9 mouse cellular contexts compared by ENCODE assay signal in genomic region chr16:35630470-35631183, GRCm38 (mm10).
DNase-seq lines count a peak whose midpoint lies in the region; ATAC-seq lines count a peak whose summit lies in the region.
"Had no signal": no experiment of that assay in that cellular context is flagged by ENCODE, and none has a peak within 500 bp of the region (broad histone marks: within the 10 kb centered on the region; RNA-seq: fewer than 3 reads in every experiment).

No protein-coding gene starts in this region.

- no peak overlapping the region for H3K4me3 ChIP-seq in midbrain, embryonic 13.5 days (replicated peaks)
- H3K4me3 ChIP-seq in midbrain, embryonic 16.5 days (ENCODE audit: low read depth, low read length) = no peak overlapping the region

- H3K27me3 ChIP-seq in midbrain, embryonic 13.5 days = no peaks in the 10 kb centered on the region
- no peaks in the 10 kb centered on the region for H3K27me3 ChIP-seq in midbrain, embryonic 16.5 days (ENCODE audit: control insufficient read depth, insufficient read depth, low read depth, low read length)
- H3K27me3 ChIP-seq: Patski had no signal

- no peak overlapping the region for H3K27ac ChIP-seq in midbrain, embryonic 13.5 days
- H3K27ac ChIP-seq in midbrain, embryonic 16.5 days (ENCODE audit: low read length) = no peak overlapping the region

- H3K4me1 ChIP-seq in midbrain, embryonic 13.5 days (replicated peaks) = peaks cover 22% of the 10 kb centered on the region
- no peaks in the 10 kb centered on the region for H3K4me1 ChIP-seq in midbrain, embryonic 16.5 days (ENCODE audit: control insufficient read depth, insufficient read depth, low read length)

- no peak overlapping the region for H3K9ac ChIP-seq in midbrain, embryonic 13.5 days (replicated peaks)
- H3K9ac ChIP-seq in midbrain, embryonic 16.5 days (ENCODE audit: low read depth, low read length) = no peak overlapping the region

- peak; percentile 56 to 61 for DNase-seq in heart, adult 18-20 months
- DNase-seq in kidney, adult 9 months = peak; percentile 47
- DNase-seq in skeletal muscle tissue, adult 2 months (ENCODE audit: low read depth, low spot score) = peak; percentile 82
- no peak for DNase-seq in thymus, adult 18-20 months
- DNase-seq in left cerebral cortex, adult 11 months (ENCODE audit: low spot score) = no peak

- H3K36me3 ChIP-seq in midbrain, embryonic 13.5 days = peaks cover 45% of the 10 kb centered on the region
- no peaks in the 10 kb centered on the region for H3K36me3 ChIP-seq in midbrain, embryonic 16.5 days (ENCODE audit: control insufficient read depth, insufficient read depth, low read length)

- 0 out of 2 replicates have a peak, but pooled peaks have one; percentile 9 for ATAC-seq in midbrain, embryonic 13.5 days
- no peak for ATAC-seq in midbrain, embryonic 16.5 days
- no peak for ATAC-seq in megakaryocyte-erythroid progenitor cell, adult 5-6 weeks (replicated peaks; ENCODE audit: low FRiP score, low TSS enrichment, poor library complexity, severe bottlenecking)
- ATAC-seq: Patski had no signal

- no peak overlapping the region for H3K4me2 ChIP-seq in midbrain, embryonic 13.5 days (replicated peaks)
- no peak overlapping the region for H3K4me2 ChIP-seq in midbrain, embryonic 16.5 days (ENCODE audit: low read length)

- 80% methylated on average over 16 of the region's 16 CpGs for WGBS in midbrain, embryonic 13.5 days
- 65% methylated on average over 16 of the region's 16 CpGs for WGBS in midbrain, embryonic 16.5 days

- no peaks in the 10 kb centered on the region for H3K9me3 ChIP-seq in midbrain, embryonic 13.5 days
- no peaks in the 10 kb centered on the region for H3K9me3 ChIP-seq in midbrain, embryonic 16.5 days (replicated peaks; ENCODE audit: control insufficient read depth, low read length, poor library complexity, severe bottlenecking)

Comparison
In these comparisons a context has a peak if more than half of its experiments do, and no peak if none do; other contexts are left out.
1. DNase-seq: peak in heart, adult 18-20 months (2 of 2), kidney, adult 9 months (single experiment) and skeletal muscle tissue, adult 2 months (single experiment); none in thymus, adult 18-20 months (0 of 2) and left cerebral cortex, adult 11 months (single experiment).